Mouse (Mus musculus): ENCODE results near the gene Ankrd63.

Gene Ankrd63

GRCm38 (mm10) chr2:118693370-118693966 lies 10.3 kb downstream of the Ankrd63 start:
- DNase-seq (ENCODE audit: low read depth), result no peak

- DNase-seq (ENCODE audit: low read depth), result no peak
These were observed 13.9 kb downstream of the Ankrd63 start for GRCm38 (mm10) chr2:118689875-118690274.

GRCm38 (mm10) chr2:118687791-118688190 lies 16.0 kb downstream of the Ankrd63 start:
- no peak for DNase-seq (ENCODE audit: low read depth)

GRCm38 (mm10) chr2:118686693-118687092 lies 17.1 kb downstream of the Ankrd63 start:
- DNase-seq (ENCODE audit: low read depth), result no peak

- DNase-seq (ENCODE audit: low read depth), result no peak
These were observed 18.7 kb downstream of the Ankrd63 start for GRCm38 (mm10) chr2:118685088-118685487.

- no peak for DNase-seq (ENCODE audit: low read depth)
These were observed 21.1 kb downstream of the Ankrd63 start for GRCm38 (mm10) chr2:118682544-118683260.

GRCm38 (mm10) chr2:118680926-118681325 lies 22.8 kb downstream of the Ankrd63 start:
- DNase-seq (ENCODE audit: low read depth), result no peak

GRCm38 (mm10) chr2:118679577-118679976 lies 24.2 kb downstream of the Ankrd63 start:
- DNase-seq (ENCODE audit: low read depth), result no peak

GRCm38 (mm10) chr2:118677817-118678216 lies 25.9 kb downstream of the Ankrd63 start:
- no peak for DNase-seq (ENCODE audit: low read depth)

GRCm38 (mm10) chr2:118676839-118677741 lies 26.7 kb downstream of the Ankrd63 start:
- peak; percentile 45 for DNase-seq (ENCODE audit: low read depth)

GRCm38 (mm10) chr2:118674500-118674899 lies 29.3 kb downstream of the Ankrd63 start:
- no peak for DNase-seq (ENCODE audit: low read depth)

GRCm38 (mm10) chr2:118673686-118674465 lies 29.9 kb downstream of the Ankrd63 start:
- no peak for DNase-seq (ENCODE audit: low read depth)

GRCm38 (mm10) chr2:118671728-118672127 lies 32.0 kb downstream of the Ankrd63 start:
- DNase-seq (ENCODE audit: low read depth), result no peak

GRCm38 (mm10) chr2:118669785-118670184 lies 34.0 kb downstream of the Ankrd63 start:
- DNase-seq (ENCODE audit: low read depth), result no peak

GRCm38 (mm10) chr2:118669245-118669644 lies 34.5 kb downstream of the Ankrd63 start:
- DNase-seq (ENCODE audit: low read depth), result no peak

GRCm38 (mm10) chr2:118667181-118667580 lies 36.6 kb downstream of the Ankrd63 start:
- no peak for DNase-seq (ENCODE audit: low read depth)

GRCm38 (mm10) chr2:118665616-118666015 lies 38.1 kb downstream of the Ankrd63 start:
- DNase-seq (ENCODE audit: low read depth), result no peak

- no peak for DNase-seq (ENCODE audit: low read depth)
These were observed 38.7 kb downstream of the Ankrd63 start for GRCm38 (mm10) chr2:118664975-118665516.

- DNase-seq (ENCODE audit: low read depth), result no peak
These were observed 39.7 kb downstream of the Ankrd63 start for GRCm38 (mm10) chr2:118663804-118664766.

Measured in naive thymus-derived CD4-positive, alpha-beta T cell, adult 2 months (primary cell).